Mouse (Mus musculus): Measurements from ENCODE around the gene D6Wsu163e. TPM values are rescaled to one million over a fixed set of nuclear protein-coding genes. Genes with fewer than 3 reads are reported as not detected.
A peak's percentile ranks its signal among the peaks of the same experiment; 100 is the strongest.

Gene D6Wsu163e
- total and polyA plus RNA-seq, 3 experiments, result 3.8 to 11.3 (median 11.0) TPM

DNA sequence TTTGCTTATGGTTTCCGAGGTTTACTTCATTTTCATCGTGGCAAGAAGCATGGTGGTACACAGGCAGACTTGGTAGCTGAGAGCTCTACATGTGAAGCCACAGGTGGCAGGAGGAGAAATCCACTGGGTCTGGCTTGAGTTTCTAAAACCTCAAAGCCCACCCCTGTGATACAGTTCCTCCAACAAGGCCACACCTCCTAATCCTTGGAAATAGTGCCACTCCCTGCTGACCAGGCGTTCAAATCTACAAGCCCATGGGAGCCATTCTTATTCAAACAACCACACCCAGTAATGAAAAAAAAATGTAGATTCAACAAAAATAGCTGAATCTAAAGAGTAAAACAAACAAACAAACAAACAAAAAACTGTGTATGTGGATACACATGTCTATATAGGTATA lies 65.9 kb downstream of the D6Wsu163e start:
- Histone ChIP-seq H3K27ac (no peak overlapping the region), H3K36me3 (ENCODE audit: control insufficient read depth, insufficient read depth, low read length) (no peaks in the 10 kb centered on the region), H3K4me3 (no peak overlapping the region), H3K27me3 (ENCODE audit: control insufficient read depth, insufficient read depth, low read length) (no peaks in the 10 kb centered on the region), H3K79me2 (replicated peaks; ENCODE audit: control insufficient read depth, insufficient read depth, low read length) (no peaks in the 10 kb centered on the region), H3K9ac (ENCODE audit: low read depth, low read length) (no peak overlapping the region), H3K4me1 (ENCODE audit: control insufficient read depth, insufficient read depth, low read length) (no peaks in the 10 kb centered on the region)
- intact Hi-C loops (cut with DNase I), result no loop called here
- WGBS, result 88% methylated on average over 3 of the region's 3 CpGs
- no peak for TF ChIP-seq EP300 (IDR thresholded peaks at IDR 0.05; ENCODE audit: insufficient read depth, low read depth, low read length)
- TF ChIP-seq CTCF (IDR thresholded peaks at IDR 0.05), result no peak
- no peak for TF ChIP-seq POLR2A (IDR thresholded peaks at IDR 0.05; ENCODE audit: insufficient read depth, low read depth, low read length)
- DNase-seq, result no peak

- no peak overlapping the region for H3K4me3 ChIP-seq
- TF ChIP-seq POLR2A (IDR thresholded peaks at IDR 0.05; ENCODE audit: insufficient read depth, low read depth, low read length), result no peak
- TF ChIP-seq EP300 (IDR thresholded peaks at IDR 0.05; ENCODE audit: insufficient read depth, low read depth, low read length), result no peak
- no peak for TF ChIP-seq CTCF (IDR thresholded peaks at IDR 0.05)
- no peak overlapping the region for H3K27ac ChIP-seq
- no peak overlapping the region for H3K9ac ChIP-seq (ENCODE audit: low read depth, low read length)
- 60% methylated on average over 3 of the region's 3 CpGs for WGBS
- no peaks in the 10 kb centered on the region for H3K79me2 ChIP-seq (replicated peaks; ENCODE audit: control insufficient read depth, insufficient read depth, low read length)
- H3K27me3 ChIP-seq (ENCODE audit: control insufficient read depth, insufficient read depth, low read length), result no peaks in the 10 kb centered on the region
- peak in 1 of 2 experiments; percentile 26 for DNase-seq
- H3K4me1 ChIP-seq (ENCODE audit: control insufficient read depth, insufficient read depth, low read length), result no peaks in the 10 kb centered on the region
- H3K36me3 ChIP-seq (ENCODE audit: control insufficient read depth, insufficient read depth, low read length), result no peaks in the 10 kb centered on the region
- intact Hi-C loops (cut with DNase I), result no loop called here
Observed at GRCm38 (mm10) chr6:127006551-127006950, 66.8 kb downstream of the D6Wsu163e start.

- Histone ChIP-seq H3K27ac (no peak overlapping the region), H3K4me1 (ENCODE audit: control insufficient read depth, insufficient read depth, low read length) (no peaks in the 10 kb centered on the region), H3K4me3 (no peak overlapping the region), H3K36me3 (ENCODE audit: control insufficient read depth, insufficient read depth, low read length) (no peaks in the 10 kb centered on the region), H3K79me2 (replicated peaks; ENCODE audit: control insufficient read depth, insufficient read depth, low read length) (no peaks in the 10 kb centered on the region), H3K9ac (ENCODE audit: low read depth, low read length) (no peak overlapping the region), H3K27me3 (ENCODE audit: control insufficient read depth, insufficient read depth, low read length) (no peaks in the 10 kb centered on the region)
- intact Hi-C loops (cut with DNase I), result no loop called here
- no peak for TF ChIP-seq POLR2A (IDR thresholded peaks at IDR 0.05; ENCODE audit: insufficient read depth, low read depth, low read length)
- 0 out of 2 replicates have a peak, but pooled peaks have one; percentile 36 for TF ChIP-seq EP300 (IDR thresholded peaks at IDR 0.05; ENCODE audit: insufficient read depth, low read depth, low read length)
- TF ChIP-seq CTCF (IDR thresholded peaks at IDR 0.05), result no peak
- WGBS, result 81% methylated on average over 13 of the region's 13 CpGs
- DNase-seq, result peak in 1 of 2 experiments; percentile 26
Observed at GRCm38 (mm10) chr6:127010021-127010420, 70.3 kb downstream of the D6Wsu163e start.

GRCm38 (mm10) chr6:127011947-127012535 lies 72.3 kb downstream of the D6Wsu163e start:
- Histone ChIP-seq H3K9ac (ENCODE audit: low read depth, low read length) (no peak overlapping the region), H3K27me3 (ENCODE audit: control insufficient read depth, insufficient read depth, low read length) (no peaks in the 10 kb centered on the region), H3K4me1 (ENCODE audit: control insufficient read depth, insufficient read depth, low read length) (no peaks in the 10 kb centered on the region), H3K27ac (no peak overlapping the region), H3K79me2 (replicated peaks; ENCODE audit: control insufficient read depth, insufficient read depth, low read length) (no peaks in the 10 kb centered on the region), H3K36me3 (ENCODE audit: control insufficient read depth, insufficient read depth, low read length) (no peaks in the 10 kb centered on the region), H3K4me3 (no peak overlapping the region)
- intact Hi-C loops (cut with DNase I), result no loop called here
- DNase-seq, result no peak
- WGBS, result 83% methylated on average over 13 of the region's 13 CpGs
- no peak for TF ChIP-seq CTCF (IDR thresholded peaks at IDR 0.05)
- TF ChIP-seq POLR2A (IDR thresholded peaks at IDR 0.05; ENCODE audit: insufficient read depth, low read depth, low read length), result no peak
- TF ChIP-seq EP300 (IDR thresholded peaks at IDR 0.05; ENCODE audit: insufficient read depth, low read depth, low read length), result no peak

GRCm38 (mm10) chr6:127014906-127015770 lies 75.4 kb downstream of the D6Wsu163e start, which contains the start of gene Fgf6:
Gene Fgf6 (plus strand): TSS chr6:127015586.
- Histone ChIP-seq H3K36me3 (ENCODE audit: control insufficient read depth, insufficient read depth, low read length) (no peaks in the 10 kb centered on the region), H3K4me1 (ENCODE audit: control insufficient read depth, insufficient read depth, low read length) (no peaks in the 10 kb centered on the region), H3K27ac (no peak within 1 kb of the TSS), H3K4me3 (no peak within 1 kb of the TSS), H3K9ac (ENCODE audit: low read depth, low read length) (no peak within 1 kb of the TSS), H3K27me3 (ENCODE audit: control insufficient read depth, insufficient read depth, low read length) (no peaks in the 10 kb centered on the region), H3K79me2 (replicated peaks; ENCODE audit: control insufficient read depth, insufficient read depth, low read length) (no peaks in the 10 kb centered on the region)
- intact Hi-C loops (cut with DNase I), result no loop called here
- 71% methylated on average over 26 of the region's 26 CpGs for WGBS
- no peak for DNase-seq
- TF ChIP-seq EP300 (IDR thresholded peaks at IDR 0.05; ENCODE audit: insufficient read depth, low read depth, low read length), result no peak

DNA sequence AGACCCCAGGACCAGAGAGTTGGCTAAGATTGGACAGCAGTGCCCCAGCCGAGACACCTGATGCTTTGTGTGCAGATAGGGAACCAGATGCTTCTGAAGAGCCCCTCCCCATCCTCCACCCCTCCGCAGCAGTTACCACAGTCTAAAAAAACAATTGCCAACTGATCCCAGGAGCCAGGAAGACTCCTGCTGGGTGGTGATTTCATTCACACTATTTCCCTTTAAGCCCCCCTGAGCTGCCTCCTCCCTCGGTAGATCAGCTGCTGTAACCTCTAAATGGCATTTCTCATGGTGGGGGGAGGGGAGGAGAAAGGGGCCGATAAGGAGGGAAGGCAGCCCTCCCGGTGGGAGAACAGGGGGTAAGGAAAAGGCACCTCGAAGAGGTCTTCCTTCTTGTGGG lies 79.5 kb downstream of the D6Wsu163e start:
- Histone ChIP-seq H3K9ac (ENCODE audit: low read depth, low read length) (no peak overlapping the region), H3K27me3 (ENCODE audit: control insufficient read depth, insufficient read depth, low read length) (no peaks in the 10 kb centered on the region), H3K4me1 (ENCODE audit: control insufficient read depth, insufficient read depth, low read length) (no peaks in the 10 kb centered on the region), H3K4me3 (no peak overlapping the region), H3K36me3 (ENCODE audit: control insufficient read depth, insufficient read depth, low read length) (no peaks in the 10 kb centered on the region), H3K27ac (no peak overlapping the region), H3K79me2 (replicated peaks; ENCODE audit: control insufficient read depth, insufficient read depth, low read length) (no peaks in the 10 kb centered on the region)
- intact Hi-C loops (cut with DNase I), result no loop called here
- TF ChIP-seq CTCF (IDR thresholded peaks at IDR 0.05), result no peak
- no peak for TF ChIP-seq POLR2A (IDR thresholded peaks at IDR 0.05; ENCODE audit: insufficient read depth, low read depth, low read length)
- no peak for TF ChIP-seq EP300 (IDR thresholded peaks at IDR 0.05; ENCODE audit: insufficient read depth, low read depth, low read length)
- DNase-seq, result peak in 1 of 2 experiments; percentile 8
- WGBS, result 5% methylated on average over 6 of the region's 6 CpGs

All from heart, adult 2 months (tissue).